Mouse (Mus musculus): ENCODE measurements around the gene Olfr1448.
"Not testable (repeated sequence)": the region's sequence is repeated elsewhere in the genome, so short reads cannot be mapped to it uniquely, and the experiment has no call there.

Gene Olfr1448

GRCm38 (mm10) chr19:12924319-12924718 lies at the start of gene Olfr1448:
Gene Olfr1448, minus strand, starts transcription at chr19:12924419.
- DNase-seq (ENCODE audit: low spot score): no peak

DNA sequence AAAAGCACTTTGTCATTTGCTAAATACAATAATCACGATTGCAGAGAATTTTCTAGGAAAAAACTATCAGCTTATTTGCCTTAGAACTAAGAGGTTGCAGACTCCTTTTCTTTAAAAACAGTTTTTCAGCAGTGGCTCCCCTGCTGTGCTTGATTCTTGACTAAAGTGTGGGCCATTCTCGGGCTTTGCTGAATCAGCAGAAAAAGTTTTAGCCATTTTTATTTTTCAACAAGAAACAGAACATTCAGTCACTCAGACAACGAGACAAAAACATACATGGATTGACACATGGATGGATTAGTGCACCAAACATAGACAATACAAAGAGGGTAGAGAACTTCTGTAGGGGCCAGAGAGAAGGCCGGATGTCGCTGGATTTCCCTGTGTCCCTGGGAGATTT lies 45.9 kb upstream of the Olfr1448 start:
- not testable (repeated sequence) for DNase-seq (ENCODE audit: low spot score)

DNA sequence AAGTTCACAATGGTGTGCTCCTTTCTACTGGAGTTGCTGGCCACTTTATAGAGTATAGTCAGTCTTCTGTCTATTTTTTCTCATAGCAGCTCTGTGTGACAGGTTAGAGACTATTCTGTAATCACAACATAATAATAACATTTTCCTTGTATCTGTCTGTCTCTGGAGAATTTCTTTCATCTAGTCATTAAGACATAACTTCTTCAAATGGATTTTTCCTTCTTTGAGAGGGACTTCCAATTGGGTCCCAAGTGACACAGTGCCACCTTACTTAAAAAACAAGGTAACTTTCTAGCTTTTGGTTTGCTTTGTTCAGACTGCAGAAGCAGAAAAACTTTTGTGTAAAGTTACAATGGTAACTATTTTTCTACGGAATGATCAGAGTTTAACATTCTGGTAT lies 25.7 kb upstream of the Olfr1448 start, which contains the start of gene Olfr1450:
Gene Olfr1450, plus strand, starts transcription at position 301 of the 400 bp plus-strand sequence.
- DNase-seq (ENCODE audit: low spot score): no peak

- DNase-seq (ENCODE audit: low spot score): no peak
These were observed 6.3 kb upstream of the Olfr1448 start, which contains the start of gene Olfr1449 for GRCm38 (mm10) chr19:12930540-12930939. Gene Olfr1449, plus strand, starts transcription at chr19:12930840.

GRCm38 (mm10) chr19:12903643-12904042 lies 20.6 kb downstream of the Olfr1448 start, which contains the start of gene Olfr1447:
Gene Olfr1447, minus strand, starts transcription at chr19:12903743.
- DNase-seq (ENCODE audit: low spot score): no peak

DNA sequence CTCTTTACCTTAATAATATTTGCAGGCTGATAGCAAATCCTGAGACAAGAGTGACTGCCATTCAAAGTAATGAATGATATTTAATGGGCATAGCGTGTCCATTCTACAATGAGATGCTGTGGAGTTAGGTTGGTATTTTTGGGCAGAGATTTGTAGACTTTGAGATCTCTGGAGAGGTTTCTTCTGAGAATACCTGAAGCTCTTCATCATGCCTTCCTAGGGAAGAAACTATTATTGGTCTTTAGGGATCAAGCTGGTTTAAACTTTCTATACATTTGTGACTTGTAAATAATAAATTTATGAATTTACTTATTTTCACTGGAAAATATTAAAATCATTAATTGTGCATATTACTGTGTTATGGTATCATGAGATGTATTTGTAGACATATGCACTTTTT lies 30.8 kb downstream of the Olfr1448 start, which contains the start of gene Olfr1446:
Gene Olfr1446, minus strand, starts transcription at position 101 of the 400 bp plus-strand sequence.
- DNase-seq (ENCODE audit: low spot score): no peak

DNA sequence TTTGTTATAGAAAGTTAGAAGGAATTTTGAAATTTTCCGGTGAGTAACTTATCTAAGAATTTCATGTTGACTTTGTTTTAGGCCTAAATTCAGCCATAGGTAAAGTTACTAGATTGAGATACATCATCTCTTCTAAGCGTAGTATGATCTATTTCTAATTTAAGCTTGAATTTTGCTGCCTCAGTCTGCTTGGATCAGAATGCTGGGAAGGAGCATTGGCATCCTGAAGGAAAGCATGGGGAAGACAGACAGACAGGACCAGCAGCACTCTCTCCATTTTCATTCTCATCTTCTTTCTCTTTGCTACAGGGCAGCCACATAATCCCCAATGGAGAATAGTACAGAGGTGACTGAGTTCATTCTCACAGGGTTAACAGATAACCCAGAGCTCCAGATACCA lies 40.7 kb downstream of the Olfr1448 start, which contains the start of gene Olfr1445:
Gene Olfr1445, plus strand, starts transcription at position 301 of the 400 bp plus-strand sequence.
- no peak for DNase-seq (ENCODE audit: low spot score)
